Mouse (Mus musculus): Measurements from ENCODE around the gene Fahd1.

The Fahd1 gene

DNA sequence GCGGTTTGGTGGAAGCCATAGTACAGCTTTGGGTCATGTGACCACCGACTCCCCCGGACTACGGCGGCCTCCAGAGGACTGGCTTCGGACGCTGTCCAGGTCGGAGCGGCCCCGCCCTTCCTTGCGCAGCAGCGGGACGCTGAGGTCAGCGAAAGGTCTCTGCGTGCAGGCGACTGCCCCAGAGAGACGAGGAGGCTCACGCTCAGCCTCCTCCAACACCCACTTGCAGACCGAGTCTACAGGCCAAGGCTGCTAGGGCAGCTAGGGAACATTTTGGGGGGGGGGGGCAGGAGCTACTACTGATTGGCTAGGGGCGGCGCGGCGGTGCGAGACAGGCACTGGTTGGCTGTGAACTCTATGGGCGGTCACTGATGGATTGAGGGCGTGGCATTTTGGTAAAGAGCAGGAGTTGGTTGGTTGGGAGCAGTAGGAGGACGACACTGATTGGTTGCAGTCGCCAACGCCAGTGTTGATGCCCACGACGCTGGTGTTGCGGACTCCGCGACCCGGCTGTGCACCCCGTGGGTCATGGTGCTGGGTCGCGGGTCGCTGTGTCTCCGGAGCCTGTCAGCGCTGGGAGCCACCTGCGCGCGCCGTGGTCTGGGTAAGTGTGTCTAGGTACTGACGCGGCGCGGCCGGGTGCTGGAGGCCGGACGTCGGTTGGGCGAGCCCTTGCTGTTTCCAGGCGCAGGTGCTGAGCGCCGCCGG, at the start of gene Fahd1:
TSS of gene Fahd1 (minus strand) at position 300 of the 708 bp plus-strand sequence.
- DNase-seq (ENCODE audit: low read depth, low spot score), result peak; percentile 92

DNA sequence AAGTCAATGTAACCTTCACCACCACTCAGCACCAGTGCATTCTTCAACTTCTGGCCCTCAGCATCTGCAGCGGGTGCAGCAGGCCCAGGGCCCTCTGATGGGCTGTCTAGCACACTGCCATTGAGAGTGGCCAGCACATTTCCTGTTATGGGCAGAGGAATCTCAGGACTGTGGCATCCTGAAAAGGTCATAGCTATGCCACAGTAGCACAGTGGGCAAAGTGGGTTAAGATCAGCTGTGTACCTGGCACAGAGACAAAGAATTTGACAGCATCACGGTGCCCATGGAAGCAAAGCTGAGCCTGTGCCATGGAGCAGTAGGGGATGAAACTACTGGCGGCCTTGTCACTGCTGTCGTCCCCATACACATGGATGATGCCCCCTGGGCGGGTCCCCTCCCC, 49.0 kb upstream of the Fahd1 start:
- DNase-seq (ENCODE audit: low read depth, low spot score), result no peak

DNA sequence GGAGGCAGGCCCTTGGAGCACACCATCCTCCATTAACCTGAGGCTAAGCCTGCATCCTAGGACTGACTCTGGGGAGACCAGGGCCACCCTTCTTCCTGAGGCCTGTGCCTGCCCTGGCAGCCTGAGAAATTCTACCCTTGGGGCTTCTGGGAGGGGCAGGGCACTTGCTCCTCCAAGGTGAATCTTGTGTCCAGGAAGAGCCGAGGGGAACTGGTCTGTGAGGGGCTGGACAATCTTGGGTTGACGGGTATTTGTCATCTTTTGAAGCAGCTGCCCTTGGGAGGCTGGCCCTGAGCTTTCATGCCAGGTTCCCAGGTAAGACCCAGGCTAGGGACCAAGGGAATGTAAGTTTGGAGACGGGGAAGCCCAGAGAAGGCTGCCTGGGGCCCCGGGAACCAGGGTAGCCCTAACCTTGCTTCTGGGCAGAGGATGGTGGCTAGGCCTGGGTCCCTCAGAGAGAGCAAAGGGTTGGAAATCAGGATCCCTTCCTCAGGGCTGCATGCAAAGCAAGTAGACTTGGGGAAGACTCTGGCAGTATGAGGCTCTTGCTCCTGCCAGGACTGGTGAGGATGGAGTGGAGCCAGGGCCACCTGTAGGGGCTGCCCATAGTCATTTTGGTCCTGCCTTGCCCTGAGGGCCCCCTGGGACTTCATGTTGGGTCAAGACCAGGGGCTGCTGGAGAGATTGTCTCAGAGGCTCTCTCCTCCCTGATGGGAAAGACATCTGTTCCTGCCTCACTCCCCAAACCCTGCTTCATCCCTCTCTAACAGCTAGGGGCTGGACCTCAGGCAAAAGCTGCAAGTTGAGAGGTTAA, 48.1 kb upstream of the Fahd1 start:
- DNase-seq (ENCODE audit: low read depth, low spot score), result no peak

DNA sequence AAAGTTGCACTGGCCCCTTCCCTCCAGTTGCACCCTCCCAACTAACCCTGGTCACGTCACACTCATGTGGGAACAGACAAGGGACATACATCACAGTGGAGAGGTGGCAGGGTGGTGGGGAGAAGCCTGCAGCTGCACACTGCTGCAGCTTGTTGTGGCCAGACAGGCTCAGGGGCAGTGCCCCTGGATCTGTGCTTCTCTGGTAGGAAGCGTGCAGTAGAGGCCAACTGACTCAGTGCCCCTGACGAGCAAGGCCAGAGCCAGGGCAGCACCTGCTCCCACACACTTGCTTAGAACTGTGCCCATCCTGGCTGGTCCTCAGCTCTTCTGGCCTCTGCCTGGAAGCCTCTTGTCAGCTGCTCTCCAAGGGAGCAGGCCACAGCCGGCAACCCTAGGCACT, 47.4 kb upstream of the Fahd1 start:
- DNase-seq (ENCODE audit: low read depth, low spot score), result no peak

DNA sequence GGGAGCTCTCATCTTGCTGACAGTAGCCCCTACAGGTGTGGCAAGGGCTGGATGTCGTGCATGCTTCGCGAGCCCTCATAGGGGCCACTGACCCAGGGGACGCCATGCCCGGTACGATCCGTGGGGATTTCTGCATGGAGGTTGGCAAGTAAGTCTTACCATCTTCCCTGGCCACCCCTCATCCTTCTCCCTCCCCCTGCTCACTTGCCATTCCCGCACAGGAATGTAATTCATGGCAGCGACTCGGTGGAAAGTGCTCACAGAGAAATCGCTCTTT, 46.8 kb upstream of the Fahd1 start:
- no peak for DNase-seq (ENCODE audit: low read depth, low spot score)

DNA sequence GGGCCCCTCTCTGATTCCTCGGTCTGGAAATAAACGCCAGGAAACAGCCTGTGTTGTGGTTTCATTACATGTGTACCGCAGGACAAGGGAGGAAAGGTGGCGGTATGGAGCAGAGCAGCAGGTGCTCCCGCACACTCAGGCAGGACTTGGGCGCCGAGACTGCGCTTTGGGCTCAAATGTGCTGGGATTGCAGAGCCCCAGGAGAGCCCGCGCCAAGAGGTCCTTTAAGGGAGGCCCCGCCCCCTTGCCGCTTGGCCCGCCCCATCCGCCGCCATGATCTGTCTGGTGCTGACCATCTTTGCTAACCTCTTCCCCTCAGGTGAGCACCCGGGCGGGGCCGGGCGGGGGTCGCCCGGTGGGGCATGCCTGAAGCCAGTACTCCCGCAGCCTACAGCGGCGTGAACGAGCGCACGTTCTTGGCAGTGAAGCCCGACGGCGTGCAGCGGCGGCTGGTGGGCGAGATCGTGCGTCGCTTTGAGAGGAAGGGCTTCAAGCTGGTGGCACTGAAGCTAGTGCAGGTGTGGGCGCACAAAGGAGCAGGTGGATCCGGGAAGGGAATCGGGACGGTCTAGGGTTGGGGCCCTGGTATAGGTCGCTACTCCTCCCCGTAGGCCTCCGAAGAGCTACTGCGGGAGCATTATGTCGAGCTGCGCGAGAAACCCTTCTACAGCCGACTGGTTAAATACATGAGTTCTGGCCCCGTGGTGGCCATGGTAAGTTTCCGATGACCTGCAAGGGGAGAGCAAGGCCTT, 46.3 kb upstream of the Fahd1 start, which contains the start of gene Nme3:
TSS of gene Nme3 (plus strand) at position 260 of the 752 bp plus-strand sequence.
- DNase-seq (ENCODE audit: low read depth, low spot score), result peak; percentile 42

DNA sequence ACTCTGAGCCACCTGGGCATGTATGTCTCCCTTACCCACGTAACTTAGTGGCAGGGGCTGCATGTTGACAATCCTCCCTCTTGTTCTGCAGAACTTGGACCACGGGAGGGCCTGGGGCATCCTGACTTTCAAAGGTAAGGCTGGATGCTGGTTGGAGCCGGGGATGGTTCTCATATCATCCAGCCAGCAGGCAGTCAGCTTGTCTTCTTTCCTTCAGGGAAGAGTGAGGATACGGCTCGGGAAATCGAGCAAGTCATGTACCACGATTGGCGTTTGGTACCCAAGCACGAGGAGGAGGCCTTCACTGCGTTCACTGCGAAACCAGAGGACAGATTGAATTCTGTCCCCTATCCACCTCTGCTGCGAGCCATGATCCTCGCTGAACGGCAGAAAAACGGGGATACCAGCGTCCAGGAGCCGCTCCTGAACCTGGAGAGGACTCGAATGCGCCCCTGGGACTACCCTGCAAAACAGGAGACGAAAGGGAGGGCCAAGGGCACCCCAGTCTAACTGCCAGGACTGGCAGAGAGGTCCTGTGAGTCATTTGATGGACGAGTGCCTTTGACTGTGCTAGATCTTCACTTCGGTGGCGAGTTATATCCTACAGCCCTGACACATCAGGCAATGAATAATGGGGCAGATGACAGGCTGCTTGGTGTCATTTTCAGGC, 45.5 kb upstream of the Fahd1 start:
- no peak for DNase-seq (ENCODE audit: low read depth, low spot score)

DNA sequence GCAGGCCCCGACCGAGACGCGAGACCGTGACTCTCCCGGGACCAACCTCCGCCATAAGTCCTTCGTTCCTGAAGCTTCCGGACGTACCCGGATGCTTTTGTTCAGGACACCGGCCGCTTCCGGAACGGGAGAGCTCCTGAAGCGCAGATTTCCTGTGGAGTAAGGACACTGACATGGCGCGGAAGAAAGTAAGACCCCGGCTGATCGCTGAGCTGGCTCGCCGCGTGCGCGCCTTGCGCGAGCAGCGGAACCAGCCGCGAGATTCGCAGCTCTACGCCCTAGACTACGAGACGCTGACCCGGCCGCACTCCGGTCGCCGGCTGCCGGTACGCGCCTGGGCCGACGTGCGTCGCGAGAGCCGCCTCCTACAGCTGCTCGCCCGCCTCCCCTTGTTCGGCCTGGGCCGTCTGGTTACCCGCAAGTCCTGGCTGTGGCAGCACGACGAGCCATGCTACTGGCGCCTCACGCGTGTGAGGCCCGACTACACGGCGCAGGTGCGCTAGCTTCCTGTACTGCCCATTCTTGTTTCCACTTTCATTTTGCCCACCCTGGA, 44.9 kb upstream of the Fahd1 start, which contains the start of the genes Eme2 and Mrps34:
TSS of gene Eme2 (minus strand) at position 93 of the 553 bp plus-strand sequence.
TSS of gene Mrps34 (plus strand) at position 122 of the 553 bp plus-strand sequence.
- DNase-seq (ENCODE audit: low read depth, low spot score), result peak; percentile 80

DNA sequence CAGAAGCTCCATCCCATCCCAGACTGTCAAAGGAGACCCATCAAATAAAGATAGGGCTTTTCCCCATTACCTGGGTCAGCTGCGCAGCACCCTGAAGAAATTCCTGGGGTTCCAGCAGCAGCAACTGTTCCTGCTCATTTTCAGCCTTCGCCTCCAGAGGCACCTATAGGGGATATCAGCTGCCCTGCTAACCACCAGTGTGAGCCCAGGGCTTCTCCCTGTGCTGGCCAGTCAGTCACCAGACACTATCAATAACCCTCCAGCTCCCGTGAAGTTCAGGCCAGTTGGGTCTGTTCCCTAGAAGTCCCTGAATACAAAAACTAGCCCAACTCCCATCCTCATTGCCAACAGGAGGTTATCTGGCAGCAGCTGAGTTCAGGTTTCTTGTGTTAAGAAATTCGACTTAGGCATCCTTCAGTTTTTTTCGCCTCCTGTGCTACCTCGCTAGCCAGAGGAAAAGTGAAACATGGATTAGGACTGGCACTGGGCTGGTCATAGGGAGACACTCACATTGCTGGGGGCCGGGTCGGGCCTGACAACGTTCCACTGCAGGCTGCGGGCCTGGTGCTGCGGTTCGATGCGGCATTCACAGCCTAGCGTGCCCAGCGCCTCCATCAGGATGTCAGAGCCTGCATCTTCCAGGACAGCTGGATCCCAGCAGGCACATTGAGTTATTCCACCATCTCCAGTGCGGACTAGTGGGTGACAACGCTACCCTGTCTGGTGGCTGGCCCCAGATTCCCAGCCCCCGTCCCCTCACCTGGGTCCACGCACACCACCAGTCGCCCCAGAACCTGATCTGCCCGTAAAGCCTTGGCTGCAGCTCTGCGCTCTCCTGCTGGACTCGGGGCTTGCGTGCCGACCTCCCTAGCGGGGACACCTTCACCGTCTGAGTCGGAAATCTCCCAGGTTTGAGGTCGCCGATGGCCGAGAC, 44.2 kb upstream of the Fahd1 start:
- DNase-seq (ENCODE audit: low read depth, low spot score), result no peak

DNA sequence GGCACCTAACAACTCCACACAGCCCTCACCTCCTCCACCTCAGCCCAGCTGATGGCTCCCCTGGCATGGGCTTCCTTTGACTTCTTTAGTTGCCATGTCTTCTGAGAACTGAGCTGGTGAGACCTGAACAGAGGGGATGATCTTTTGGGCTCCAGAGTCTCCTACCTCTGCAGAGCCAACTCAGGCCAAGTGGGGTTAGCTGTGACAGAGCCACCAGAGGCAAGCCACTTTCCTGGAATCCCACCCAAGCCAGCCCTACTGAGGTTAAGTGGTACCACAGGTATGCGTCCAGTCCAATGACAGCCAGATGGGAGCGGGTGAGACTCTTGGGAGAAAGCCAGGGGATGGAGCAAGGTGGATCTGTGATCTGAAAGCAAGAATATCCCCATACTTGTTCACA, 43.1 kb upstream of the Fahd1 start:
- no peak for DNase-seq (ENCODE audit: low read depth, low spot score)

DNA sequence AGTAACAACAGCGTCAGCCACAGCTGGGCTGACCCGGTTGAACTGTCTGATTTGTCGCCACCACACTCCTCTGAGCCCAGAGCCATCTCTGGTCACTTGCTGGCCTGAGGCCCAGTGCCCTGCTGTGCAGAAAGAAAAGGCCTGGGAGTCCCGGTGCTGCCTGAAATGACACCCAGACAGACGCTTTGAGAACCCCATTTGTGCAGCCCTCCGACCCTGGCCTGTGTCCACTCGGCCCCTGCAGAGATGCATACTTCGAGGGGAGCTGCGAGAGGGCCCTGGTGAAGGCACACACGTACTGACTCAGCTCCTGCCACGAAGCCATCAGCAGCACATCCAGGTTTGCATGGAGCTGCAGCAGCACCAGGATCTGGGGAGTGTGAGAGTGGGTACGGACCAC, 42.6 kb upstream of the Fahd1 start:
- no peak for DNase-seq (ENCODE audit: low read depth, low spot score)

DNA sequence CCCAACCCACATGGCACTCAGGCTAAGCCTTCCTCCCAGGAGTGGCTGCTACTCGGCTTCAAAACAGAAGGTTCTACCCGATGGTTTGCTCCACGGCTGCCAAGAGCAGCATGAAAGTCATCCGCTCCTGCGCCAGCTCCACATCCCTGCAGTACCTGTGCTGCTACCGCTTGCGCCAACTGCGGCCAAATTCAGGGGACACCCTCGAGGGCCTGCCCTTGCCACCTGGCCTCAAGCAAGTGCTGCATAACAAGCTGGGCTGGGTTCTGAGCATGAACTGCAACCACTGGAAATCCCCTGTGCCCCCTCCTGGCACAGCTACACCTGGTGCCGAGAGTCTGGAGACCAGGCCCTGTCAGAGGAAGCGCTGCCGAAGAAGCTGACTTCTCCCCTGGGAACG, 41.2 kb upstream of the Fahd1 start:
- no peak for DNase-seq (ENCODE audit: low read depth, low spot score)

DNA sequence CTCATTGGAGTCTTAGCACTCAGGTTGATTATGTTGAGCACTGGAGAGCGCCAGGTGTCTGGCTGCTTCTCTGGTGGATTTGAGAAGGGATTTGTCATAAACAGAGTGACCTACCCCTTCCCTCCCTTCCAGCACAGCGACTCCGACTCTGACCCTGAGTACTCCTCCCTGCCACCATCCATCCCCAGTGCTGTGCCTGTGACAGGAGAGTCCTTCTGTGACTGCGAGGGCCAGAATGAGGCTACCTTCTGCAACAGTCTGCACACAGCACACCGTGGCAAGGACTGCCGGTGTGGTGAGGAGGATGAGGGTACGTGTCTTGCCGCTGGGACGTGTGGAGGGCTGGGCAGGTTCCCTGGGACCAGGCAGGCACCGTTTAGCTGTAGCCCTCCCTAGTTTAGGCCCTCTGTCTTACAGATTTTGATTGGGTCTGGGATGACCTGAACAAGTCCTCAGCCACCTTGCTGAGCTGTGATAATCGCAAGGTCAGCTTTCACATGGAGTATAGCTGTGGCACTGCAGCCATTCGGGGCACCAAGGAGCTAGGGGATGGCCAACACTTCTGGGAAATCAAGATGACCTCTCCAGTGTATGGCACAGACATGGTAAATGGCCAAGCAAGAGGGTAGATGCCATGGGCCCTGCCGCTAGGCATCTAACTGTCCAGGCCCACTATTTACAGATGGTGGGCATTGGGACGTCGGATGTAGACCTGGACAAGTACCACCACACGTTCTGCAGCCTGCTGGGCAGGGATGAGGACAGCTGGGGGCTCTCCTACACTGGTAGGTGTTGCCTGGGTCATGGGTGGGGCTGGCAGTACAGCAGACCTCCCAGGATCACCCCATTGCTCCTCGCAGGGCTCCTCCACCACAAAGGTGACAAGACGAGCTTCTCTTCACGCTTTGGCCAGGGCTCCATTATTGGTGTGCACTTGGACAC, 40.3 kb upstream of the Fahd1 start:
- DNase-seq (ENCODE audit: low read depth, low spot score), result no peak

DNA sequence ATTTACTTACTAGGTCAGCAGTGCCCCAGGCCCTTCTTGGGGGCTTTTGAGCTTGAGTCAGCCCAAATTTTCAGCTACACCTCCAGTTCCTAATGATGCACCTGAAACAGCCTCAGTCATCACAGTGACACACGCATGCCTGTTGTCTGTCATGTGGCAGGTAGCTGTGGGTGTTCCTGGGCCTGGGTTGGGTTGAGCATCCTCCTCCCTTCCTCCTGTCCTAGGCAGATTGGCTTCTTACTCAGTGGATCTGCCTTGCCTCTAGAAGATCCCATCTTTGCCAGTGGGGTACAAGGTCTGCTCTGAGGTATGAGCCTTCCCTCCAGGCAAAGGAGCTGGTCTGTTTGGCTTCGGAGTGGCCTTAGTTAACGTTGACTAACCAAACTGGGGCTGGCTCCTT, 38.7 kb upstream of the Fahd1 start:
- DNase-seq (ENCODE audit: low read depth, low spot score), result no peak

DNA sequence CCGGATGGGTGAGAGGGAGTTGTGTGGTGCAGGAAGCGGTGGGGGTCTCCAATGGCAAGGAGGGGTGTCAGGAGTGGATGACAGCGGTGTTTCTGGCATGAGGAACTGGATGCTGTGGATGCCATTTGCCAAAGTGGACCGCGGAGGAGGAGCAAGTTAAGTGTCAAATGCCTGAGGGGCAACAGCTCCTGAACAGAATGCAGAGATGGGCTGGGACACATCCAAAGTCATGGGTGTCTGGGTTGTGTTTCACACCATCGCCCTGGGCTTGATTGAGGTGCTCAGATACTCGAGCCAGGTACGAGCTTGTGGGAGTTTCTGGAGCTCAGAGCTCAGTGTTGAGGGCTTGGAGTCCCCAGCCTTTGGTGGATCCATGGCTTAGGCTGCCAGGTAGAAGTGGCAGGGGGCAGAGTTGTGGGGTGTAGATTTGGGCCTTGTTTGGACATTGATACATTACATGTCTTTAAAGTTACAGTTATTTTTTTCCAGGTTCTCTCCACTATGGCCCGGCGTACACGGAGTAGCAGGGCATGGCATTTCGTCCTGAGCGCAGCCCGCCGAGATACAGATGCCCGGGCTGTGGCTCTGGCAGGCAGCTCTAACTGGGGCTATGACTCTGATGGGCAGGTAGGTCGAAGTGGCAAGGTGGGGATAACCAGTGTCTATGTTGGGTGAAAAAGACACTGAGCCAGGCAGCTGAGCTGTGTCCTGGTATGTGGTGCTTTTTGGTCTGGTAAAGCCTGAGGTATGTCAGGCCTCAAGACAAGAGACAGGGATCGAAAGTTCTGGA, 37.3 kb upstream of the Fahd1 start:
- no peak for DNase-seq (ENCODE audit: low read depth, low spot score)

DNA sequence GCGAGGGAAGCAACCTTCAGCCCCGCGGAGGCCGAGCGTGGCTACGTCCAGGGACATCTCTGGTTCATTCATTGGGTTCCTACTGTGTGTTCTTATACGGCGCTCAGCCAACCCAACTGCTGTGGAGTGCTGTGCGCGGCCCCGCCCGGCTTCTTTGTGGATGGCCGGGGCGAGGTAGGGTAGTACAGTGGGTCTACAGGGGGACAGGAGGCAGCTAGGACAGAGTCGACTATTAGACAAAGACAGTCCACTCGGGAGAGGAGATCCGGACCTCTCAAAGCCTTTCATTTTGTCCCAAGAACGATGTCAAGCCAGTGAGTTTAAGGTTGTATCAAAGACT, 36.7 kb upstream of the Fahd1 start:
- DNase-seq (ENCODE audit: low read depth, low spot score), result no peak

DNA sequence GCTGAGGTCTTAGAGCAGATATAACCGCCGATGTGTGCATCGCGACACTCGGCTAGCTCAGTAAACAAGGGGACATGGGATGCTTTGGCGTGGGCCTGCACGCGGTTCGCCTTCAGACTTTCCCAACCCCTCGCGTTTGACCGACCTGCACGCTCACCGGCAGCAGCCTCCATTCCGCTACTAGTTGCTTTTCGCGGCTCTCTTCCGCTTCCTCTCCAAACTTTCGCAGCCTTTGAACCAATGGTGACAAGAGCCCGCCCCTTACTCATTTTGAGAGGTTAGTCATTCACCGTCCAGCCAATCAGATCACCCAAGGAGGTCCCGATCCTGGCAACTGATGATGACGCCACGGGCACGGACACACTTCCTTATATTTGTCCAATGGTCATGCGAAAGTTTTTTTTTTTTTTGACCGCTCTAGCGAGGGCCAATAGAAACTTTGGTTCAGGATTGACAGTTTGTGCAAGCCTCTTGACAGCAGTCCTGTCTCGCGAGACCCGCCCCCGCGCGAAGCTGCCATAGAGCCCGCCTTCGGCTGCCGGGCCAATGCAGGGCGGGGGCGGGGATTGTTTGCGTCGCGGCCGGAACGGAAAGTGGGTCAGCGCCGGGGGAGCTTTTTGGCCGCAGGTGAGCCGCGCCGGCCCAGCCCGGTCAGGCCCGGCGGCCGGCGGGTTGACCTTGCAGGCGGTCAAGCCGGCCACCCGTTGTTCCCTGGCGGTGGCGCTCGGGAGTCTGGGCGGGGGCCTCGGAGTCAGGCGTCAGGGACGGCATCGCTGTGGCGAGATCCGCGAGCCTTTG, 36.2 kb upstream of the Fahd1 start, which contains the start of the genes Nubp2 and Spsb3:
TSS of gene Nubp2 (minus strand) at position 216 of the 798 bp plus-strand sequence.
TSS of gene Spsb3 (plus strand) at position 510 of the 798 bp plus-strand sequence.
- DNase-seq (ENCODE audit: low read depth, low spot score), result peak; percentile 99

Measured in retina, adult 2 months (tissue).